Mouse (Mus musculus): ENCODE results near the gene Mptx2.

- no peak for TF ChIP-seq CTCF (IDR thresholded peaks at IDR 0.05; ENCODE audit: extremely low read depth, insufficient read length, insufficient replicate concordance, low read depth, low read length)
- no peak for TF ChIP-seq POLR2A (IDR thresholded peaks at IDR 0.05; ENCODE audit: low read depth, low read length)
Measured at GRCm38 (mm10) chr1:173249888-173250287, 27.7 kb downstream of the Mptx2 start.
